Mouse (Mus musculus) neutrophil, adult 65 days (primary cell): ENCODE measurements around the gene Map2k2. TPM values are rescaled to one million over a fixed set of nuclear protein-coding genes. Genes with fewer than 3 reads are reported as not detected.

Source experiments
- total RNA-seq: library from RNA; stranded (reverse); gene quantifications from 2 replicates; pipeline ENCODE4 v1.2.4, GENCODE M21; 2023

The Map2k2 gene
- 72.4 and 96.2 TPM in 2 replicates for total RNA-seq

GRCm38 (mm10) chr10:81105565-81106112 lies at the start of gene Map2k2:
TSS of gene Map2k2 (plus strand) at chr10:81105915.

GRCm38 (mm10) chr10:81059603-81060543 lies 45.8 kb upstream of the Map2k2 start, which contains the start of gene Sgta:
TSS of gene Sgta (minus strand) at chr10:81060181.

GRCm38 (mm10) chr10:81069836-81070235 lies 35.9 kb upstream of the Map2k2 start, which contains the start of gene Thop1:
TSS of gene Thop1 (plus strand) at chr10:81070035.

GRCm38 (mm10) chr10:81134966-81135681 lies 29.4 kb downstream of the Map2k2 start, which contains the start of gene Zbtb7a:
TSS of gene Zbtb7a (plus strand) at chr10:81135220.

GRCm38 (mm10) chr10:81167200-81168086 lies 61.7 kb downstream of the Map2k2 start, which contains the start of gene Pias4:
TSS of gene Pias4 (minus strand) at chr10:81167923.

GRCm38 (mm10) chr10:81176466-81177271 lies 71.0 kb downstream of the Map2k2 start, which contains the start of gene Eef2:
TSS of gene Eef2 (plus strand) at chr10:81176631.

GRCm38 (mm10) chr10:81182336-81183333 lies 76.9 kb downstream of the Map2k2 start, which contains the start of gene Dapk3:
TSS of gene Dapk3 (plus strand) at chr10:81183005.

Other genes starting within 250 kb of the Map2k2 start
- gene Tmprss9, start 234.1 kb upstream of the Map2k2 start, total RNA-seq = not detected in 2 replicates
- 35.2 and 38.8 TPM in 2 replicates for gene Timm13, start 204.9 kb upstream of the Map2k2 start, total RNA-seq
- gene Lmnb2, start 187.7 kb upstream of the Map2k2 start, total RNA-seq = 17.8 and 24.7 TPM in 2 replicates
- 50.6 and 86.7 TPM in 2 replicates for gene Gadd45b, start 175.8 kb upstream of the Map2k2 start, total RNA-seq
- gene Gng7, start 91.0 kb upstream of the Map2k2 start, total RNA-seq = 0.23 and 0.92 TPM in 2 replicates
- gene Diras1, start 80.3 kb upstream of the Map2k2 start, total RNA-seq = not detected in 2 replicates
- 11.5 and 13.1 TPM in 2 replicates for gene Slc39a3, start 68.5 kb upstream of the Map2k2 start, total RNA-seq
- gene Sgta, start 45.7 kb upstream of the Map2k2 start, total RNA-seq = 47.2 and 56.7 TPM in 2 replicates
- 4.0 TPM in 2 replicates for gene Thop1, start 35.9 kb upstream of the Map2k2 start, total RNA-seq
- gene Creb3l3, start 7.0 kb upstream of the Map2k2 start, total RNA-seq = 0.25 and 0.34 TPM in 2 replicates
- gene Zbtb7a, start 29.3 kb downstream of the Map2k2 start, total RNA-seq = 58.8 and 72.8 TPM in 2 replicates
- 27.7 and 33.9 TPM in 2 replicates for gene Pias4, start 62.0 kb downstream of the Map2k2 start, total RNA-seq
- gene Eef2, start 70.7 kb downstream of the Map2k2 start, total RNA-seq = 599 and 665 TPM in 2 replicates
- gene Dapk3, start 77.1 kb downstream of the Map2k2 start, total RNA-seq = 22.3 and 31.6 TPM in 2 replicates
- not detected in 2 replicates for gene 4930442H23Rik, start 77.9 kb downstream of the Map2k2 start, total RNA-seq
- not detected in 2 replicates for gene Nmrk2, start 96.1 kb downstream of the Map2k2 start, total RNA-seq
- gene Atcay, start 124.9 kb downstream of the Map2k2 start, total RNA-seq = not detected in 2 replicates
- 0.14 and 0.54 TPM in 2 replicates for gene Zfr2, start 127.2 kb downstream of the Map2k2 start, total RNA-seq
- gene Matk, start 147.0 kb downstream of the Map2k2 start, total RNA-seq = 5.3 and 8.3 TPM in 2 replicates
- gene Mrpl54, start 161.0 kb downstream of the Map2k2 start, total RNA-seq = 20.7 and 28.0 TPM in 2 replicates
- 21.8 and 26.0 TPM in 2 replicates for gene Apba3, start 161.0 kb downstream of the Map2k2 start, total RNA-seq
- 6.9 and 8.6 TPM in 2 replicates for gene Tjp3, start 185.7 kb downstream of the Map2k2 start, total RNA-seq
- gene Pip5k1c, start 187.0 kb downstream of the Map2k2 start, total RNA-seq = 89.4 and 124 TPM in 2 replicates
- 26.4 and 33.1 TPM in 2 replicates for gene Cactin, start 215.2 kb downstream of the Map2k2 start, total RNA-seq
- gene Tbxa2r, start 222.8 kb downstream of the Map2k2 start, total RNA-seq = 0.47 TPM in 1 of 2 replicates, not detected in the other
- gene Gipc3, start 237.4 kb downstream of the Map2k2 start, total RNA-seq = not detected in 2 replicates
- gene Hmg20b, start 244.6 kb downstream of the Map2k2 start, total RNA-seq = 38.3 and 47.1 TPM in 2 replicates